Mouse (Mus musculus): ENCODE results near the gene Plekha6.

DNA sequence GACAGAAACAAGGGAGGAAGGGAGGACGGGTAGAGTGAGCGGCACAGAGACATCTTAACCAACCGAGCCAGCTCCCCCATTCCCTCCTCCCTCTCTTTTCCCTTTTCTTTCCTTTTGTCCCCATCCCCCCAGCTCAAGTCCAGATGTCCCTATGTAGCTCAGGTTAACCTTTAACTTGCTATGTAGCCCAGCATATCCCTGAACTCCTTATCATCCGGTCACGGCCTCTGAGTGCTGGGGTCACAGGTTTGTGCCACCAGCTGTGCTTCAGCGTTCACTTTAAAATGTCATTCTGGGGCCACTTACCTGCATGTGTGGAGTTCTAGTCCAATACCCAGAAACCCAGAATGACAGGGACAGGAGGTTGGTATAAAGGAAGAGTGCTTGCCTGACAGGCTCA, 39.9 kb upstream of the Plekha6 start:
- TF ChIP-seq CTCF (IDR thresholded peaks at IDR 0.05; ENCODE audit: low read depth, low read length) (no peak), POLR2AphosphoS5 (IDR thresholded peaks at IDR 0.05; ENCODE audit: insufficient replicate concordance, low read depth, low read length) (no peak), GATA1 (IDR thresholded peaks at IDR 0.05; ENCODE audit: borderline replicate concordance, low read length) (no peak), GATA2 (IDR thresholded peaks at IDR 0.05; ENCODE audit: borderline replicate concordance, low read depth, low read length) (no peak), TAL1 (conservative IDR thresholded peaks at IDR 0.05; ENCODE audit: low read depth, low read length) (no peak)

Measured in G1E (cell line).